In the genomic region with DNA sequence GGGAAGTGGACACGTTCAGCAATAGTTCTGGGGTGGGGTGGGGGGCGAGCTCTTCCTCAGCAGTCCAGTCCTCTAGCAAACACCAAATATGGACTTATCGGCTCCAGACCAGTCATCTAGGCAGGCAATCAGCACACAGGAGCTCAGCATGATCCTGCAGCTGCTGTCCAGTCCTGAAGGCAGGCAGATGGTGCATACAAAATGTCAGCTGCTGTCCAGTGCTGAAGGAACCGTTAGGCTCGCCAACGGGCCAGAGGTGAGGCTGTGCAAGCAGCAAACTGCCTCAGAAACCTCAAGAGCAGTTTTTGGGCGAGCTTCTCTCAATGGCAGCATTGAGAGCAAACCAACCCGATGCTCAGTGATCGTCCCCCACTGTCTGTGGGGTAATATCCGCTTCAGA, we compare ENCODE assay signal across 8 mouse cellular contexts.
DNase-seq lines count a peak whose midpoint lies in the region; ATAC-seq lines count a peak whose summit lies in the region.

No protein-coding gene starts in this region.

- no peak overlapping the region for H3K4me3 ChIP-seq in intestine, embryonic 15.5 days (replicated peaks)

- no peaks in the 10 kb centered on the region for H3K27me3 ChIP-seq in intestine, embryonic 15.5 days (replicated peaks)

- H3K36me3 ChIP-seq in intestine, embryonic 15.5 days = no peaks in the 10 kb centered on the region

- H3K9me3 ChIP-seq in intestine, embryonic 15.5 days = no peaks in the 10 kb centered on the region

- H3K4me2 ChIP-seq in intestine, embryonic 15.5 days (replicated peaks) = no peak overlapping the region

- peak; percentile 55; the same call in 1 of the 2 replicates for ATAC-seq in intestine, embryonic 15.5 days
- ATAC-seq in megakaryocyte progenitor cell, adult 5-6 weeks (replicated peaks; ENCODE audit: poor library complexity) = peak; percentile 68

- H3K4me1 ChIP-seq in intestine, embryonic 15.5 days (replicated peaks) = no peaks in the 10 kb centered on the region

- no peak overlapping the region for H3K9ac ChIP-seq in intestine, embryonic 15.5 days

- 22% methylated on average over 10 of the region's 10 CpGs for WGBS in intestine, embryonic 15.5 days

- DNase-seq in gastrocnemius, postnatal 10 days = peak; percentile 41
- no peak for DNase-seq in gastrocnemius, adult 18-20 months (ENCODE audit: low spot score)
- peak; percentile 63 for DNase-seq in 416B (ENCODE audit: low read depth)
- DNase-seq in c-Kit-positive CD71-negative TER-119-negative erythroid progenitor cells, embryonic 14.5 days (ENCODE audit: low read depth) = peak; percentile 25
- DNase-seq in layer of hippocampus, postnatal 25 days (ENCODE audit: extremely low spot score in 1 of 2, low spot score in 1 of 2) = no peak
- DNase-seq in layer of hippocampus, adult 9-11 months = no peak

- no peak overlapping the region for H3K27ac ChIP-seq in intestine, embryonic 15.5 days

Comparison
In these comparisons a context has a peak if more than half of its experiments do, and no peak if none do; other contexts are left out.
1. DNase-seq: peak in gastrocnemius, postnatal 10 days (single experiment), 416B (single experiment) and c-Kit-positive CD71-negative TER-119-negative erythroid progenitor cells, embryonic 14.5 days (single experiment); none in gastrocnemius, adult 18-20 months (single experiment), layer of hippocampus, postnatal 25 days (0 of 2) and layer of hippocampus, adult 9-11 months (single experiment).